ENCODE assay signal across 9 mouse cellular contexts in genomic region chr8:70598722-70599121, GRCm38 (mm10). TPM values are rescaled to one million over a fixed set of nuclear protein-coding genes. Genes with fewer than 3 reads are reported as not detected.
DNase-seq lines count a peak whose midpoint lies in the region; ATAC-seq lines count a peak whose summit lies in the region.
"Had no signal": no experiment of that assay in that cellular context is flagged by ENCODE, and none has a peak within 500 bp of the region (broad histone marks: within the 10 kb centered on the region; RNA-seq: fewer than 3 reads in every experiment).

No protein-coding gene starts in this region.

- peak overlapping the region; percentile 91 for H3K4me2 ChIP-seq in hindbrain, embryonic 11.5 days (replicated peaks; ENCODE audit: low read depth, low read length)
- H3K4me2 ChIP-seq in midbrain, embryonic 13.5 days (replicated peaks): peak overlapping the region; percentile 76

- 16% methylated on average over 10 of the region's 10 CpGs for WGBS in hindbrain, embryonic 11.5 days
- WGBS in midbrain, embryonic 13.5 days: 14% methylated on average over 10 of the region's 10 CpGs

- 0 out of 2 replicates have a peak overlapping the region, but pooled peaks have one; percentile 37 for H3K27ac ChIP-seq in hindbrain, embryonic 11.5 days (ENCODE audit: low read depth, low read length)
- peak overlapping the region; percentile 48 for H3K27ac ChIP-seq in midbrain, embryonic 13.5 days

- H3K9ac ChIP-seq in hindbrain, embryonic 11.5 days (ENCODE audit: low read depth, low read length): no peak overlapping the region
- H3K9ac ChIP-seq in midbrain, embryonic 13.5 days (replicated peaks): peak overlapping the region; percentile 77

- H3K27me3 ChIP-seq in hindbrain, embryonic 11.5 days (ENCODE audit: control insufficient read depth, insufficient read depth, low read length): peaks cover 10% of the 10 kb centered on the region; the same call in 1 of the 2 replicates
- H3K27me3 ChIP-seq in midbrain, embryonic 13.5 days: peaks cover 26% of the 10 kb centered on the region

- 0 out of 2 replicates have a peak, but pooled peaks cover 2% of the 10 kb centered on the region for H3K36me3 ChIP-seq in hindbrain, embryonic 11.5 days (ENCODE audit: control insufficient read depth, insufficient read depth, low read length)
- H3K36me3 ChIP-seq in midbrain, embryonic 13.5 days: peaks cover 28% of the 10 kb centered on the region

- peak; percentile 50 to 71 for DNase-seq in kidney, postnatal 4 days
- DNase-seq in kidney, adult 18-20 months: no peak
- peak; percentile 61 for DNase-seq in embryo, embryonic 10.5 days (ENCODE audit: low spot score)
- DNase-seq in hindbrain, embryonic 11.5 days (ENCODE audit: low spot score): peak; percentile 47
- DNase-seq in ovary, postnatal 14 days (ENCODE audit: low spot score): no peak
- no peak for DNase-seq in adipocyte (ENCODE audit: low spot score)
- DNase-seq in left cerebral cortex, adult 9 months (ENCODE audit: low spot score in 2 of 2): no peak

- ATAC-seq in hindbrain, embryonic 11.5 days (ENCODE audit: low FRiP score): no peak
- 0 out of 2 replicates have a peak, but pooled peaks have one; percentile 0 for ATAC-seq in midbrain, embryonic 13.5 days
- ATAC-seq: inflammation-experienced regulatory T-cells, adult 6 months had no signal

- peaks cover 34% of the 10 kb centered on the region for H3K4me1 ChIP-seq in hindbrain, embryonic 11.5 days (replicated peaks; ENCODE audit: control insufficient read depth, insufficient read depth, low read length)
- H3K4me1 ChIP-seq in midbrain, embryonic 13.5 days (replicated peaks): peaks cover 87% of the 10 kb centered on the region

- no peaks in the 10 kb centered on the region for H3K9me3 ChIP-seq in hindbrain, embryonic 11.5 days (ENCODE audit: control insufficient read depth, low read length)
- H3K9me3 ChIP-seq in midbrain, embryonic 13.5 days: no peaks in the 10 kb centered on the region

- peak overlapping the region; percentile 42; the same call in 1 of the 2 replicates for H3K4me3 ChIP-seq in hindbrain, embryonic 11.5 days (ENCODE audit: low read depth, low read length)
- H3K4me3 ChIP-seq in midbrain, embryonic 13.5 days (replicated peaks): peak overlapping the region; percentile 43

RNA-seq across cellular contexts. Expression of gene Isyna1, which starts 4.5 kb away (rescaled TPM):
- 57.9 and 65.1 TPM in 2 replicates for polyA plus RNA-seq in hindbrain, embryonic 11.5 days (2014; fragmentation: Nextera tagmentation; extraction: Ambion mirVana)
- 119 and 133 TPM in 2 replicates for polyA plus RNA-seq in midbrain, embryonic 13.5 days (2015; fragmentation: Nextera tagmentation; extraction: Ambion mirVana)

RNA-seq across cellular contexts. Expression of gene Ssbp4, which starts 9.9 kb away (rescaled TPM):
- polyA plus RNA-seq in hindbrain, embryonic 11.5 days (2014; fragmentation: Nextera tagmentation; extraction: Ambion mirVana): 126 and 129 TPM in 2 replicates
- polyA plus RNA-seq in midbrain, embryonic 13.5 days (2015; fragmentation: Nextera tagmentation; extraction: Ambion mirVana): 123 and 129 TPM in 2 replicates

RNA-seq across cellular contexts. Expression of gene Lrrc25, which starts 17.2 kb away (rescaled TPM):
- 0.85 and 0.97 TPM in 2 replicates for polyA plus RNA-seq in hindbrain, embryonic 11.5 days (2014; fragmentation: Nextera tagmentation; extraction: Ambion mirVana)
- polyA plus RNA-seq in midbrain, embryonic 13.5 days (2015; fragmentation: Nextera tagmentation; extraction: Ambion mirVana): 1.1 and 1.2 TPM in 2 replicates

RNA-seq across cellular contexts. Expression of gene Gdf15, which starts 33.5 kb away (rescaled TPM):
- polyA plus RNA-seq in hindbrain, embryonic 11.5 days (2014; fragmentation: Nextera tagmentation; extraction: Ambion mirVana): not detected in 2 replicates
- 0.30 TPM in 1 of 2 replicates, not detected in the other for polyA plus RNA-seq in midbrain, embryonic 13.5 days (2015; fragmentation: Nextera tagmentation; extraction: Ambion mirVana)
- polyA plus RNA-seq: inflammation-experienced regulatory T-cells, adult 6 months had no signal

RNA-seq across cellular contexts. Expression of gene Ell, which starts 59.5 kb away (rescaled TPM):
- polyA plus RNA-seq in hindbrain, embryonic 11.5 days (2014; fragmentation: Nextera tagmentation; extraction: Ambion mirVana): 15.4 and 16.5 TPM in 2 replicates
- polyA plus RNA-seq in midbrain, embryonic 13.5 days (2015; fragmentation: Nextera tagmentation; extraction: Ambion mirVana): 17.8 and 18.0 TPM in 2 replicates

Comparison
In these comparisons a context has a peak if more than half of its experiments do, and no peak if none do; other contexts are left out.
1. DNase-seq: peak in kidney, postnatal 4 days (2 of 2), embryo, embryonic 10.5 days (single experiment) and hindbrain, embryonic 11.5 days (single experiment); none in kidney, adult 18-20 months (single experiment), ovary, postnatal 14 days (single experiment), adipocyte (single experiment) and left cerebral cortex, adult 9 months (0 of 2).